Mouse (Mus musculus) common myeloid progenitor, adult 5-6 weeks (primary cell): ENCODE results near the gene Mcm6. TPM values are rescaled to one million over a fixed set of nuclear protein-coding genes. Genes with fewer than 3 reads are reported as not detected.

ENCODE experiments used
- ATAC-seq: replicated peaks from 2 replicates; pipeline ENCODE4 v1.8.0; 2016; ENCODE audit warnings: low read depth, mild to moderate bottlenecking, moderate TSS enrichment, inconsistent platforms; ENCODE audit not compliant: poor library complexity, severe bottlenecking
- total RNA-seq: library from RNA; stranded (forward); fragments of 200-1000, 187-1606 nt; gene quantifications from 2 replicates; pipeline ENCODE4 v1.2.3, GENCODE M21; 2017

The Mcm6 gene
- 502 and 518 TPM in 2 replicates for total RNA-seq

DNA sequence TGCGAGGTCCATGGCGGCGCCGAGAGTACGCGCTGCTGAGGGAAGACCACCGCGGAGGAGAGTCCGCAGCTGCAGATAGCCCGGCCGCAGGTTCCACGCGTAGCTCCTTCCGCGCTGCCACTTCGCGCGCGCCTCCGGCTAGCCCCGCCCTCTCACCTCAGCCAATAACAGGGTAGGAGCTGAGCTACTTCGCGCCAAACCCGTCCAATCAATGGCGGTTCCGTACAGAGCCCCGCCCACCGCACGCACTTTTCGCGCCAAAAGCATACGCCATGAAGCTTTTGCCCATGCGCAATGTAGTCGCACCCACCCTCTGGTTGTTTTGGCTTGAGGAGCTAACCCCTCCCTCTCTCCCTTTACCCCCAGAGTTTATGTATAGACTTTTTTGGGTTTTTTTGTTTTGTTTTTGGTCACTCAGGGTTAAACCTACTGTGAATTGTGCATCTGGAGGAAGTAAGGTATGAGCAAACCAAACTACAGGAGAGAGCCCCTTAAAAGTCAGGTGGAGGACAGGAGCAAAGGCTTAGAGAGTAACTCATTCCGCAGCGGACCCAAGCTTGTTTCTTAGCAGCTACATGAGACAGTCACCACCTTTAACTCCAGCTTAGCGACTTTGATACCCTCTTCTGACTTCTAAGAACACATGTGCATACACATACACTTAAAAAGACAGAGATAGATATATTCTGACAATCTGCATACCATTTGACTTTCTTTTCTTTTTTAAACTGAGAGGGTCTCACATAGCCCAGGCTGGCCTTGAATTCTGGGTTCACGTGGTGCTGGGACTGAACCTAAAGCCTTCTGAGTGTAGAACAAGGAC lies at the start of gene Mcm6:
Mcm6 (minus strand) TSS at position 111 of the 823 bp plus-strand sequence.
- peak; percentile 93 for ATAC-seq

GRCm38 (mm10) chr1:128406846-128407245 lies 47.4 kb upstream of the Mcm6 start:
- no peak for ATAC-seq

DNA sequence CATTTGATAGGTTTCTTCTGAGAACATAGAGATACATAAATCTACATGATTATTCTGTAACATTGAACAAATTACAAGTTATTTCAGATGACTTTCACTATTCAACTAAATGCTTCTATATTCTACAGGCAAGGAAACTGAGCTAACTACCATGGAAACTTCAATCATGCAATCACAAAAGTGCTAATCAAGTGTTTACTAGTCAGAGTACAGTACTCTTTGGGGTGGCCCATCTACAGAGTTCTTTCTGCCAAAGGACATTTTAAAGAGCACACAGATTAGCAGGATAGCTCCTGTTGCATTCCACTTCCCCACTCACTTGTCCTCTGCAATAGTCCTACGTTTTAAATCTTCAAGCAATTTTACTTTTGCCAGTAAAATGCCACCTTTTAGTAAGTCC lies 46.2 kb upstream of the Mcm6 start:
- no peak for ATAC-seq

DNA sequence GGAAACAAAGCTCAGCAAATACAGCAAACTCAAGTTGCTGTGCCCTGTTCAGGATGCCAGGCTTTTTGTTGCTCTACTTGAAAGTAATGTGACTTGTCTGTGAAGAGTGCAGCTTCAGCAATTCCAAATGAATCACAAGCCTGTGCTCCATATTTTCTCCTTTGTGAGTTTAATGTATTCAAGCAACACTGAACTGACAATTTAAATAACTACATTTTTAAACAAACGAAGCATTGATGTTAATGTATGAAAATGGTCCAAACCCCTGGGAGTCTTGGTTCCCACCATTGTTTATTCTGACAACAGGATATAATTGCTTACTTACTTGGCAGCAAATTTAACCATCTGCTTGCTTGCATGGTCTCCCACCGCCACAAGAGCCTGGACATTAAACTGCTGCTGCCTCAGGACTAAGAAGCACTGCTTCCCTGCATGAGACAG lies 45.6 kb upstream of the Mcm6 start:
- no peak for ATAC-seq

- no peak for ATAC-seq
These were observed 41.5 kb upstream of the Mcm6 start for GRCm38 (mm10) chr1:128400926-128401325.

DNA sequence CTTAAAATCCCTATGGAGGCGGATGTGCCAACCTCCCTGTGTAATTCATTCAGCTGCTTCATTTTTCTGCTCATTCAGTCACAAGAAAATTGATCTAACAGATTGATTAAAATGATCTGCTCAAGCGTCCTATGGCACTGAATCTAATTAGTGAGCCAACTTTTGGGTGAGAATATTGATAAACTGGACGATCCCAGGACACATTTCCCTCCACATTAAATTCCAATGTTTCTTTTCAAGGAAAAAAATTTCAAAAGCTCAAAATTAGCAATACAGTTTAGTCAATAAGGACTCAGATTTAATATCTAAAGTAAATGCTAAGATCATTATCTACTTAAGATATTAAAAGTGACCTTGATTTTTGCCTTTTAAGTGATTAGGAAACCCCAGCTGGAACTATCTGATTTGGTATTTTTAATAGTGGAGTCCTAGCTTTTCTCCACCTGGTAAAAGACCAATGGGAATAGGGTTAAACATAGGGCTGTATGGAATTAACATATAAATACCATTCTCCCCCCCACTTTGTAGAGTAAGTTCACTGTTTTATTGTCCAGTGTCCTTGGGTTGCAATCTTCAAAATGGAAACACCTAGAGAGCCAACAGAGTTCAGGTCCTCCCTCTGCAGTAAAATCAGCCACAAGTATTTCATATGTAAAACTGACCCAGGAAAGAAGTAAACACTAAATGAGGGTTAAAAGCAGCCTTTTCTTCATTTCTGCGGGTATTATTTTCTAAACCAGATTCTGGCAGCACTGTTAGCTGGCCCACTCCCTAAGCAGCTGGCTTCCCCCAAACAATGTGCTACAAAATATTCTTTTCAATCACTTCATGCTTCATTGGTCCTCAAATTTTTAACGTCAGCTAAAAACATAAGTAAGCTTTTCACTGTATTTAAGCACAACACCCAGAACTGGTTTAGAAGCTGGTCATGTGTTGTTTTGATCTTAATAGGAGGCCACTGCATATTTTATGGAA lies 40.8 kb upstream of the Mcm6 start:
- ATAC-seq = no peak

- ATAC-seq = peak; percentile 76
These were observed 39.4 kb upstream of the Mcm6 start for GRCm38 (mm10) chr1:128398738-128399445.

DNA sequence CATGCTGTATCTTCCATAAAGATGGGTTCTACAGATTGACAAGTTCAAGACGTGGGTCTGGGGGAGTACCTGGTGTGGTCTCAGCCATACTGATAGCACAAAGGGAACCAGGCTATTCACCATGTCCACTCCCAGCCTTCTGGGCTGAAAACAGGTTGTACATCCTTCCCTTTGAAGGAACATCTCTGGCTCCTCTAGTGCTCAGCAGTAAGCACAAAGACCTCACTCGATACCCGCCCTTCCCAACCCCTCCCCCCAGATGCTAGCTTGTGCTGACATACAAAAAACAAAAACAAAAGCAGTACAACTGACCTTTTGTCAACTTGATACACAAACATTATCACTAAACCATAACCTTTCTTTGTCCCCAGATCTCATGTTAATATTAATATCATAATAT lies 35.2 kb upstream of the Mcm6 start:
- ATAC-seq = no peak

DNA sequence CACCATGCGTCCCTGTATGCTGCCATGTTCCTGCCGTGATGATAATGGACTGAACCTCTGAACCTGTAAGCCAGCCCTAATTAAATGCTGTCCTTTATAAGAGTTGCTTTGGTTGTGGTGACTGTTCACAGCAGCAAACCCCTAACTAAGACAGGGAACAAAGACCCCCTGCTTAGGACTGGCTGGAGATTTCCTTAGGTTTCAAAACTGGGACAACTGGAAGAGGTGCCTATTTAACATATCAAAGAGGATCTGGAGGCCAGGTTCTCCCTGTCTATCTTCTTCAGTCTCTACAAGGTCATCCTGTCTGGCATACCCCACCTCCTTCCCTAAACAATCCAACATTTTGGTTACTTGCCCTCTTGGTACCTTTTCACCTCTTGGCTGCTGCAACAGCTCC lies 32.9 kb upstream of the Mcm6 start:
- ATAC-seq = no peak

DNA sequence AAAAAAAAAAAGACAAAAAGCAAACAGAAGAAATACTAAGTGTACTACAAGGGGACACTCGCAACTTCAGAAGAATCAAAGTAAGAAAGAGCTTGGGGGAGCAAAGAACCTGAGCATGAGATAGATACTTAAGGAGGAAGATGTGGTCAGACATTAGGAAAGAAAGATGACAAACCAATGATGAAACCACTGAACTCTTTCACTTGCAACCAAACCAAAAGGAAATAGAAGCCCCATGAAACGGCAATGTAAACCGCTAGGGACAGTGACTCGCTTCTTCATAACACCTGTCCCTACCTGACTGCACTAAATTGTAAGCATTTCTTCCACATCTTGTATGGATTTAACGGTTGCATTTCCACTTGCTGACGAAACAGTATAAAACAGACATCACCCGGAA lies 27.0 kb upstream of the Mcm6 start:
- ATAC-seq = peak; percentile 65

GRCm38 (mm10) chr1:128376841-128377240 lies 17.4 kb upstream of the Mcm6 start:
- no peak for ATAC-seq

GRCm38 (mm10) chr1:128372143-128372860 lies 12.8 kb upstream of the Mcm6 start:
- peak; percentile 52; the same call in 1 of the 2 replicates for ATAC-seq

GRCm38 (mm10) chr1:128368732-128369441 lies 9.4 kb upstream of the Mcm6 start:
- peak; percentile 93 for ATAC-seq

GRCm38 (mm10) chr1:128360601-128361000 lies 1.1 kb upstream of the Mcm6 start:
- ATAC-seq = no peak

DNA sequence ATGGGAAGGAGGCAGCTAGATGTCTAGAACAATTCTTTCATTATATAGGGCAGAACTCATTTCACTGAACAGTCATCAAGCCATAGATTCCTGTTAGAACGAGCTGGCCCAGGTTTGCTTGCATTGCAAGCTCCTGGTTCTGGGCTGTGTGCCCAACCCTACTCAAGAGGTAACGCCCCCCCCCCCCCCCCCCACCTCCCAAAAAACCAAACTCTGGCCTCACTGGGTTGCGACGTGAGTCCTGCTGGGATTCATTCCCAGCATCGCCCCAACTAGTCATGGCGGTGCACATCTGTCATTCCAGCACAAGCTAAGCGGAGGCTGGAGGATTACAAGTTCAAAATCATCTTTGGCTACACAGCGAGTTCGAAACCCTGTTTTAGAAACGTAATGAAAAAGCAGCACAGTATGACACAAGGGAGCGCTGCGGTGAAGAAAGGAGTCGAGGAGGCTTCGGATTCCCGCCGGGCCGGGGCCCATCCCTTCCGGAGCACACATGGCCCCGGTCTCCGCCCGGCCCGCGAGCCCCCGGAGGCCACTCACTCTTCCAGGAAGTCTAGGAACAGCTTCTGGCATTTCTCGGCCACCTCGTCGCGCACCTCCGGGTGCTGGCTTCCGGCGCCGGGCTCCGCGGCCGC lies 429 bp downstream of the Mcm6 start:
- ATAC-seq = peak; percentile 38

GRCm38 (mm10) chr1:128358276-128358675 lies 1.2 kb downstream of the Mcm6 start:
- no peak for ATAC-seq

DNA sequence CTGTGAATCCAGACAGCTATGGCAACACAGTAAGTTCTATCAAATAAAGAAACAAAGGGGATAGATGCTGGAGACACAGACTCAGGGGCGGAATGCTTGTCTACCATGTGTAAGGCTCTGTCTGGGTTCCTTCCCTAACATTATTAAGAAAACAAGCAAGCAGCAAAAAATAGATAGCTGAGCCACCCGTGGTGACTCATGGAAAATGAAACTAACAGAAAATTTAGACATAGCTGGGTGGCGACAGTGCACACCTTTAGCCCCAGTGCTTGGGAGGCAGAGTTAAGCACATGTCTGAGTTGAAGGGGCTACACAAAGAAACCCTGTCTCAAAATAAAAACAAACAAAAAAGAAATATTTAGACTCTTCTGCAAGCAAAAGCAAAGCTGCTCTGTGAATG lies 2.0 kb downstream of the Mcm6 start:
- peak; percentile 23 for ATAC-seq

GRCm38 (mm10) chr1:128353092-128353491 lies 6.4 kb downstream of the Mcm6 start:
- no peak for ATAC-seq

DNA sequence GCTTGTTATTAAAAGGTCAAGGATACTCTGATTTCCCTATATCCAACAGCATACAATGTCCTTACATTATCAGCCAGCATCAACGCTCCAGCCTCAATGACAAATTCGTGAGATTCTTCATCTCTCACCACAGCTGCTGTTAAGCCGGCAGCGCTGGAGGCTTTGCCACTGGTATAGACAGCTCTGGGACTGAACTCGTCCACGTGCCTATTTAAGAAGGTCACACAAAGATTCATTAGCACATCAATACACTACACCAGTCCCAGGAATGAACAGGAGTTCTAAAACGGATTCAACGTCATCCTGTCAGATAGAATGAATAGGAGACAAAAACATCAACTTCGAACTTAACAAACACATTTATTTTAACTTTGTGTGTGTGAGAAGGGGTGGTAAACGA lies 15.2 kb downstream of the Mcm6 start:
- no peak for ATAC-seq
